Mouse (Mus musculus): Measurements from ENCODE around the gene Spg20.

Spg20 gene

GRCm38 (mm10) chr3:55098990-55099389 is 12.9 kb upstream of the Spg20 start:
- no peak for DNase-seq

GRCm38 (mm10) chr3:55101092-55101491 is 10.8 kb upstream of the Spg20 start:
- no peak for DNase-seq

- no peak for DNase-seq
Measured at GRCm38 (mm10) chr3:55105372-55106023, 6.4 kb upstream of the Spg20 start.

GRCm38 (mm10) chr3:55106051-55106450 is 5.9 kb upstream of the Spg20 start:
- no peak for DNase-seq

- no peak for DNase-seq
Measured at GRCm38 (mm10) chr3:55109097-55109496, 2.8 kb upstream of the Spg20 start.

- DNase-seq, result peak in 1 of 2 experiments; percentile 19
Measured at GRCm38 (mm10) chr3:55112710-55113415, 955 bp downstream of the Spg20 start.

GRCm38 (mm10) chr3:55114313-55115065 is 2.6 kb downstream of the Spg20 start:
- peak in 1 of 2 experiments; percentile 33 for DNase-seq

- no peak for DNase-seq
Measured at GRCm38 (mm10) chr3:55115071-55115470, 3.2 kb downstream of the Spg20 start.

- no peak for DNase-seq
Measured at GRCm38 (mm10) chr3:55115989-55116388, 4.1 kb downstream of the Spg20 start.

- peak in 1 of 2 experiments; percentile 15 for DNase-seq
Measured at GRCm38 (mm10) chr3:55119275-55119898, 7.5 kb downstream of the Spg20 start.

GRCm38 (mm10) chr3:55122336-55122870 is 10.5 kb downstream of the Spg20 start:
- DNase-seq, result no peak

- no peak for DNase-seq
Measured at GRCm38 (mm10) chr3:55123064-55123463, 11.2 kb downstream of the Spg20 start.

- DNase-seq, result no peak
Measured at GRCm38 (mm10) chr3:55129181-55129692, 17.3 kb downstream of the Spg20 start.

GRCm38 (mm10) chr3:55131576-55132233 is 19.8 kb downstream of the Spg20 start:
- DNase-seq, result no peak

- DNase-seq, result no peak
Measured at GRCm38 (mm10) chr3:55137039-55137438, 25.1 kb downstream of the Spg20 start, which contains the start of gene Ccdc169. Gene Ccdc169, plus strand, starts transcription at chr3:55137339.

GRCm38 (mm10) chr3:55139837-55140236 is 27.9 kb downstream of the Spg20 start:
- no peak for DNase-seq

GRCm38 (mm10) chr3:55141401-55141800 is 29.5 kb downstream of the Spg20 start:
- no peak for DNase-seq

GRCm38 (mm10) chr3:55144916-55145315 is 33.0 kb downstream of the Spg20 start:
- DNase-seq, result no peak

- DNase-seq, result no peak
Measured at GRCm38 (mm10) chr3:55146441-55146840, 34.5 kb downstream of the Spg20 start.

GRCm38 (mm10) chr3:55147156-55147555 is 35.2 kb downstream of the Spg20 start:
- DNase-seq, result no peak

GRCm38 (mm10) chr3:55148091-55148490 is 36.2 kb downstream of the Spg20 start:
- no peak for DNase-seq
